Mouse (Mus musculus) liver, embryonic 12.5 days (tissue): ENCODE measurements at regions not wholly inside any gene's neighbourhood (a gene's known extent, or its start where the extent isn't known, plus 50 kb on each side); places are given as distances from the start of the nearest gene placed in this dataset.
"Not testable (repeated sequence)": the region's sequence is repeated elsewhere in the genome, so short reads cannot be mapped to it uniquely, and the experiment has no call there.

Experiments
- ATAC-seq: fragments of 200-750 bp; cut with Nextera tagmentation; 2 replicates; pipeline ENCODE4 v1.8.0; 2017; ENCODE audit warnings: moderate number of reproducible peaks, mild to moderate bottlenecking, moderate library complexity
- H3K27ac ChIP-seq: fragments of 300-500 bp; sonication (generic); 2 replicates; pipeline ENCODE4 v1.5.1; 2016; ENCODE audit warnings: mild to moderate bottlenecking
- H3K27me3 ChIP-seq: fragments of 300-500 bp; sonication (generic); replicated peaks from 2 replicates; pipeline ENCODE4 v1.6.1; 2016; ENCODE audit warnings: mild to moderate bottlenecking, moderate library complexity
- H3K36me3 ChIP-seq: fragments of 300-500 bp; sonication (generic); 2 replicates; pipeline ENCODE4 v1.6.1; 2016; ENCODE audit warnings: mild to moderate bottlenecking, moderate library complexity
- H3K4me1 ChIP-seq: fragments of 300-500 bp; sonication (generic); 2 replicates; pipeline ENCODE4 v1.6.1; 2016
- H3K4me2 ChIP-seq: fragments of 300-500 bp; sonication (generic); 2 replicates; pipeline ENCODE4 v1.6.1; 2016; ENCODE audit warnings: mild to moderate bottlenecking, moderate library complexity
- H3K4me3 ChIP-seq: fragments of 300-500 bp; sonication (generic); 2 replicates; pipeline ENCODE4 v1.5.1; 2016; ENCODE audit warnings: mild to moderate bottlenecking, moderate library complexity
- H3K9ac ChIP-seq: fragments of 300-500 bp; sonication (generic); 2 replicates; pipeline ENCODE4 v1.6.1; 2016; ENCODE audit warnings: mild to moderate bottlenecking, moderate library complexity
- H3K9me3 ChIP-seq: fragments of 300-500 bp; sonication (generic); replicated peaks from 2 replicates; pipeline ENCODE4 v1.6.1; 2016; ENCODE audit warnings: mild to moderate bottlenecking, moderate library complexity
- WGBS: fragments of 180-500 bp; shearing (Covaris S2); methylation state at CpG from one replicate; pipeline ENCODE4 v1.1.7; 2016; ENCODE audit not compliant: insufficient replicate concordance; 5-methylcytosine and 5-hydroxymethylcytosine counted together

GRCm38 (mm10) chr19:8496561-8496960 lies 91.7 kb upstream of the Slc22a30 start:
- H3K36me3 ChIP-seq, H3K4me2 ChIP-seq, ATAC-seq, H3K4me1 ChIP-seq, H3K27me3 ChIP-seq, H3K9ac ChIP-seq, H3K4me3 ChIP-seq, H3K9me3 ChIP-seq, H3K27ac ChIP-seq: not testable (repeated sequence)
- 75% methylated on average over 3 of the region's 3 CpGs for WGBS

GRCm38 (mm10) chr19:8497526-8497925 lies 92.6 kb upstream of the Slc22a30 start:
- H3K4me1 ChIP-seq, H3K27me3 ChIP-seq, H3K9ac ChIP-seq, H3K4me3 ChIP-seq, H3K4me2 ChIP-seq, H3K27ac ChIP-seq, H3K36me3 ChIP-seq, H3K9me3 ChIP-seq, ATAC-seq: not testable (repeated sequence)
- 74% methylated on average over 2 of the region's 2 CpGs for WGBS

- not testable (repeated sequence) for H3K27me3 ChIP-seq, ATAC-seq, H3K27ac ChIP-seq, H3K9me3 ChIP-seq, H3K4me1 ChIP-seq, H3K36me3 ChIP-seq
- 57% methylated on average over 6 of the region's 6 CpGs for WGBS
- Histone ChIP-seq H3K4me3 (peak overlapping the region; percentile 66), H3K9ac (peak overlapping the region; percentile 59), H3K4me2 (peak overlapping the region; percentile 68)
These were observed 73.3 kb upstream of the Slc22a8 start for GRCm38 (mm10) chr19:8517721-8518120.

- peak overlapping the region; percentile 51; the same call in 1 of the 2 replicates for H3K27ac ChIP-seq
- H3K4me2 ChIP-seq: peak overlapping the region; percentile 68
- WGBS: 19% methylated on average over 11 of the region's 11 CpGs
- peak overlapping the region; percentile 66 for H3K4me3 ChIP-seq
- H3K9me3 ChIP-seq: no peaks in the 10 kb centered on the region
- H3K27me3 ChIP-seq: no peaks in the 10 kb centered on the region
- peak; percentile 71 for ATAC-seq
- peak overlapping the region; percentile 59 for H3K9ac ChIP-seq
- H3K4me1 ChIP-seq: 0 out of 2 replicates have a peak, but pooled peaks cover 5% of the 10 kb centered on the region
- no peaks in the 10 kb centered on the region for H3K36me3 ChIP-seq
These were observed 72.8 kb upstream of the Slc22a8 start for GRCm38 (mm10) chr19:8518273-8518672.

GRCm38 (mm10) chr19:8518933-8519332 lies 72.1 kb upstream of the Slc22a8 start:
- not testable (repeated sequence) for ATAC-seq, H3K36me3 ChIP-seq, H3K9me3 ChIP-seq, H3K27me3 ChIP-seq, H3K4me1 ChIP-seq
- WGBS: 57% methylated on average over 7 of the region's 7 CpGs
- Histone ChIP-seq H3K4me3 (peak overlapping the region; percentile 66), H3K9ac (peak overlapping the region; percentile 59), H3K27ac (peak overlapping the region; percentile 51; the same call in 1 of the 2 replicates), H3K4me2 (peak overlapping the region; percentile 68)

GRCm38 (mm10) chr19:8534597-8534996 lies 56.5 kb upstream of the Slc22a8 start:
- ATAC-seq: no peak
- no peaks in the 10 kb centered on the region for H3K9me3 ChIP-seq
- H3K9ac ChIP-seq: no peak overlapping the region
- no peak overlapping the region for H3K4me2 ChIP-seq
- H3K4me1 ChIP-seq: no peaks in the 10 kb centered on the region
- 50% methylated on average over 3 of the region's 3 CpGs for WGBS
- no peak overlapping the region for H3K27ac ChIP-seq
- no peak overlapping the region for H3K4me3 ChIP-seq
- no peaks in the 10 kb centered on the region for H3K36me3 ChIP-seq
- no peaks in the 10 kb centered on the region for H3K27me3 ChIP-seq

GRCm38 (mm10) chr19:8536085-8536484 lies 55.0 kb upstream of the Slc22a8 start:
- H3K9ac ChIP-seq: no peak overlapping the region
- no peak overlapping the region for H3K4me3 ChIP-seq
- no peak overlapping the region for H3K27ac ChIP-seq
- H3K9me3 ChIP-seq: no peaks in the 10 kb centered on the region
- WGBS: 42% methylated on average over 2 of the region's 2 CpGs
- no peaks in the 10 kb centered on the region for H3K4me1 ChIP-seq
- no peak for ATAC-seq
- H3K27me3 ChIP-seq: no peaks in the 10 kb centered on the region
- H3K36me3 ChIP-seq: no peaks in the 10 kb centered on the region
- no peak overlapping the region for H3K4me2 ChIP-seq
